Mouse (Mus musculus): ENCODE results near the gene Olfr959. TPM values are rescaled to one million over a fixed set of nuclear protein-coding genes. Genes with fewer than 3 reads are reported as not detected.

Gene Olfr959
- polyA plus RNA-seq, 1 experiment from 2014 or later, result not detected

DNA sequence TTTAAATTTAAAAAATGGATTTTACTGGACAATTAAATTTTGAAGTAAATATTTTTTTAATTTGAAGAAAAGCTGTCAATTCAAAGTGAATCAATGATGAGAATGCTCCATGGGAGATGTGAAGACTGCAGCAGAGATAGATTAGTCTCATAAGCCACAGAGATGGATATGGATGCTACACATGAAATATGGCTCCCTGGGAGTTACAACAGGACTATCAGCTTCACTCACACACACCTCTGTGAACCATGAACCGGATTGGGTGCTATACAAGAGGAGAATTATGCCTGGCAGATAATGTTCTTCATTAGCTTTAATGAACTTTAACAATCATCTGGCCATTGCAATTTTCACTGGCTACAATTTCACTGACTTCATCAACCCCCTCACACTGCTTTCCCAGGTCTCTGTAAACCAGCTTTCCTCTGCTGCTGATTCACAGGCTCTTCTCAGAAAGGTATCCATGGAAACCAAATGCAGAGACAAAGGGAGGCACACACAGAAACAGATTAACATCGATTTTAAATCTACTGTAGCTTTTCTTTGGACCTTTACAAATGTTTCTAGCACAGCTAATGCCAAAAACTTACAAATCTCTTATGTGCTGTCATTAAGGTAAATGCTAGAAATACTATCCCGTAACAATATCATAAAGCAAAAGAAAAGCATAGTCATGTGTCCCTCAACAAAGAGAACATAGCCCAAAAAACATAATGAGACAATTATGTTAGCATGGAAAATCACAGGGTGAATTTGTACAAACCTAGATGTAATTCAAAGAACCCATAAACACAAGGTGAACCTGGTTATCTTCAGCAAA lies 17.6 kb downstream of the Olfr959 start:
- H3K27me3 ChIP-seq, result no peaks in the 10 kb centered on the region
- no peaks in the 10 kb centered on the region for H3K36me3 ChIP-seq (ENCODE audit: poor library complexity, severe bottlenecking)
- whole genome bisulfite sequencing, result 15% methylated on average over 3 of the region's 3 CpGs
- H3K27ac ChIP-seq, result peak overlapping the region; percentile 65
- H3K4me3 ChIP-seq, result no peak overlapping the region
- peak; percentile 95 for ATAC-seq
- H3K9me3 ChIP-seq (replicated peaks), result no peaks in the 10 kb centered on the region
- no peak overlapping the region for H3K4me2 ChIP-seq
- no peak overlapping the region for H3K9ac ChIP-seq
- peaks cover 9% of the 10 kb centered on the region; the same call in 1 of the 2 replicates for H3K4me1 ChIP-seq

DNA sequence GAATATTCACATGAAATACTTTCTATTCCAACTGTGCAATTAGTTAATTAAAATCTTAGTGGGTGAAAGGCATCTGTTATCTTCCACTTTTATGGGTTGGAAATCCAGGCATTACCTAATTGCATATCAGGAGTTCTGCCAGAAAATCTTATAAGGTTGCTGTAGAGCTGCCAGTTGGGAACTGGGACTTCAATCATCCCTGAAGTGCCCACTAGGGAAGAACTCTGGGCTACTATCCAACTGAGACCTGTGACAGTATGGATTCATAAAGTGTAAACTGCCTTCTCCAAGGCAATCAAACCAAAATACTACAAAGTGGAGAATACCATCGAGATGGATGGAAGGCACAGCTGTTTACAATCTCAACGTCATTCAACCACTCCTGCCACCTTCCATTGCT lies 21.4 kb downstream of the Olfr959 start, which contains the start of gene Olfr958:
Olfr958 (minus strand) TSS at position 109 of the 400 bp plus-strand sequence.
- no peak within 1 kb of the TSS for H3K27ac ChIP-seq
- peak; percentile 34 for ATAC-seq
- H3K4me2 ChIP-seq, result no peak within 1 kb of the TSS
- no peak within 1 kb of the TSS for H3K4me3 ChIP-seq
- H3K9ac ChIP-seq, result no peak within 1 kb of the TSS
- 72% methylated on average over 2 of the region's 2 CpGs for WGBS
- no peaks in the 10 kb centered on the region for H3K27me3 ChIP-seq
- H3K4me1 ChIP-seq, result peaks cover 9% of the 10 kb centered on the region; the same call in 1 of the 2 replicates
- H3K36me3 ChIP-seq (ENCODE audit: poor library complexity, severe bottlenecking), result no peaks in the 10 kb centered on the region
- no peaks in the 10 kb centered on the region for H3K9me3 ChIP-seq (replicated peaks)

DNA sequence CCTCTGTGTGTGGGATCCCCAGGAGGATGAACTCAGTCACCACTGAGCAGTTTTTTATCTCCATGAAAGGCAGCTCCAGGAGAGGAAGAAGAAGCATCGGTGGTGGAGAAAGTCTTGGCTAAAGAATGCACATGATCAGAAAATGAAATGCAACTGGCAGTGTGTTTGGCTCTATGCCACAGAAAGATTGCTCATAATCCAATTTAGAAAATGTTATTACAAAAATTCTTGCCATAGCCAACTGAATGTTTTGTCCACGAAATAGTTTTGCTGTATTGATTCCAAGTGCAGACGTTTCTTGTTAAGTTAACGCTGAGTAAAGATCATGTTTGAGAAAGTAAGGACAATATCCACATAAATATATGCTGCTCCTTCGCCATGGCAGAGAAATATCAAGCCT lies 24.6 kb downstream of the Olfr959 start:
- Histone ChIP-seq H3K4me2 (no peak overlapping the region), H3K27me3 (no peaks in the 10 kb centered on the region), H3K27ac (no peak overlapping the region), H3K4me3 (no peak overlapping the region), H3K36me3 (ENCODE audit: poor library complexity, severe bottlenecking) (no peaks in the 10 kb centered on the region), H3K9me3 (replicated peaks) (no peaks in the 10 kb centered on the region), H3K4me1 (no peaks in the 10 kb centered on the region), H3K9ac (no peak overlapping the region)
- 81% methylated on average over 5 of the region's 5 CpGs for WGBS
- ATAC-seq, result no peak

DNA sequence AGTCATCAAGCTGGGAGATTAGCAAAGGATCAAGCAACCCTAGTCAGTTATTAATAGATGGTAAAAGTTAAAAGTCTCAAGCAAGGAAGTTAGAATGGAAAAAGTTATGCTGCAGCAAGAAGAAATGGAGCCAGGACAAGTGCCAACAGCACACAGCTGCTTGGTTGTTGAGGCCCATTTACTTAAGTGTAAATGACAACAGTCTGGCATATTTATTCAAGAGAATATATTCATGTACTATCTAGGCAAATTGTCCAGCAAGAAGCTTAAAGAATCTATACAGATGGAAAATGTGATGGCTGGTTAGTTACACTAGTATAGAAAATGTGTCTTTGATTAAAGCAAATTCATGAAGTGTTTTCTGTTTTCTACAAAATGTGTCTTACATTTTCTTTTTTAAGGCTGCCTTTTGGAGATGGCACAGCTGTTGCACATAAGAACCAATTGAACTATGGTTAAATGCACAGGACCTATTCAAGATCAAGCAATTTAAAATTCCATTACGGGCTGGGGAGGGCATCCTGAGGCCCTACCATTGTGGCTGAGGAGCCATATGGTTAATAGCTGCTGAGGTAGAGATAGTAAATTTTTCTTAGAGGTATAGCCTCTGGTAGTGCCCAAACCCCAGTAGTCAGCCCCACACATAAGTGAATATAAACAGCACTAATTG lies 51.6 kb downstream of the Olfr959 start:
- 82% methylated on average over 1 of the region's 1 CpGs for WGBS
- Histone ChIP-seq H3K9ac (no peak overlapping the region), H3K9me3 (replicated peaks) (no peaks in the 10 kb centered on the region), H3K4me3 (no peak overlapping the region), H3K27me3 (no peaks in the 10 kb centered on the region), H3K36me3 (ENCODE audit: poor library complexity, severe bottlenecking) (no peaks in the 10 kb centered on the region), H3K4me1 (no peaks in the 10 kb centered on the region), H3K4me2 (no peak overlapping the region), H3K27ac (no peak overlapping the region)
- no peak for ATAC-seq

Other genes with a start within 250 kb of the Olfr959 start
- gene Olfr948, start 249.5 kb downstream of the Olfr959 start, polyA plus RNA-seq (2015; fragmentation: Nextera tagmentation; extraction: Ambion mirVana), result not detected in 2 replicates
- gene Olfr951, start 188.2 kb downstream of the Olfr959 start, polyA plus RNA-seq (2015; fragmentation: Nextera tagmentation; extraction: Ambion mirVana), result not detected in 2 replicates
- gene Olfr952, start 148.4 kb downstream of the Olfr959 start, polyA plus RNA-seq (2015; fragmentation: Nextera tagmentation; extraction: Ambion mirVana), result not detected in 2 replicates
- not detected in 2 replicates for gene Olfr954, start 118.9 kb downstream of the Olfr959 start, polyA plus RNA-seq (2015; fragmentation: Nextera tagmentation; extraction: Ambion mirVana)
- not detected in 2 replicates for gene Olfr955, start 103.6 kb downstream of the Olfr959 start, polyA plus RNA-seq (2015; fragmentation: Nextera tagmentation; extraction: Ambion mirVana)
- not detected in 2 replicates for gene Olfr44, start 81.6 kb downstream of the Olfr959 start, polyA plus RNA-seq (2015; fragmentation: Nextera tagmentation; extraction: Ambion mirVana)
- not detected in 2 replicates for gene Olfr957, start 59.8 kb downstream of the Olfr959 start, polyA plus RNA-seq (2015; fragmentation: Nextera tagmentation; extraction: Ambion mirVana)
- not detected in 2 replicates for gene Olfr958, start 21.5 kb downstream of the Olfr959 start, polyA plus RNA-seq (2015; fragmentation: Nextera tagmentation; extraction: Ambion mirVana)
- 19.8 and 32.4 TPM in 2 replicates for gene AW551984, start 28.8 kb upstream of the Olfr959 start, polyA plus RNA-seq (2015; fragmentation: Nextera tagmentation; extraction: Ambion mirVana)
- gene Olfr148, start 35.1 kb upstream of the Olfr959 start, polyA plus RNA-seq (2015; fragmentation: Nextera tagmentation; extraction: Ambion mirVana), result not detected in 2 replicates
- gene Olfr960, start 45.8 kb upstream of the Olfr959 start, polyA plus RNA-seq (2015; fragmentation: Nextera tagmentation; extraction: Ambion mirVana), result not detected in 2 replicates
- gene Olfr961, start 69.5 kb upstream of the Olfr959 start, polyA plus RNA-seq (2015; fragmentation: Nextera tagmentation; extraction: Ambion mirVana), result not detected in 2 replicates
- not detected in 2 replicates for gene Olfr963, start 91.6 kb upstream of the Olfr959 start, polyA plus RNA-seq (2015; fragmentation: Nextera tagmentation; extraction: Ambion mirVana)
- gene Olfr149, start 131.5 kb upstream of the Olfr959 start, polyA plus RNA-seq (2015; fragmentation: Nextera tagmentation; extraction: Ambion mirVana), result not detected in 2 replicates
- gene Olfr965, start 135.8 kb upstream of the Olfr959 start, polyA plus RNA-seq (2015; fragmentation: Nextera tagmentation; extraction: Ambion mirVana), result not detected in 2 replicates
- gene Olfr150, start 155.4 kb upstream of the Olfr959 start, polyA plus RNA-seq (2015; fragmentation: Nextera tagmentation; extraction: Ambion mirVana), result not detected in 2 replicates
- gene Olfr967, start 170.7 kb upstream of the Olfr959 start, polyA plus RNA-seq (2015; fragmentation: Nextera tagmentation; extraction: Ambion mirVana), result not detected in 2 replicates
- not detected in 2 replicates for gene Olfr968, start 207.7 kb upstream of the Olfr959 start, polyA plus RNA-seq (2015; fragmentation: Nextera tagmentation; extraction: Ambion mirVana)
- not detected in 2 replicates for gene Olfr969, start 215.4 kb upstream of the Olfr959 start, polyA plus RNA-seq (2015; fragmentation: Nextera tagmentation; extraction: Ambion mirVana)
- gene Olfr970, start 233.3 kb upstream of the Olfr959 start, polyA plus RNA-seq (2015; fragmentation: Nextera tagmentation; extraction: Ambion mirVana), result not detected in 2 replicates